Mouse (Mus musculus) liver, adult 2 months (tissue): ENCODE data around the gene Slc7a4. TPM values are rescaled to one million over a fixed set of nuclear protein-coding genes. Genes with fewer than 3 reads are reported as not detected.

Experiments
- DNase-seq: peaks from one replicate; pipeline ENCODE4 v3.0.0-alpha.2; 2011; ENCODE audit warnings: low read depth, low spot score; ENCODE audit errors: extremely low read depth
- H3K27ac ChIP-seq: fragments of 200-500 bp; replicated peaks from 2 replicates; pipeline ENCODE4 v1.5.1; 2012; ENCODE audit warnings: low read depth, mild to moderate bottlenecking, control low read depth, inconsistent platforms, low read length; ENCODE audit not compliant: insufficient read depth
- H3K27me3 ChIP-seq: fragments of 200-500 bp; 2 replicates; pipeline ENCODE4 v1.6.1; 2012; ENCODE audit warnings: mild to moderate bottlenecking, moderate library complexity, low read length, inconsistent platforms; ENCODE audit not compliant: control insufficient read depth, insufficient read depth
- H3K36me3 ChIP-seq: fragments of 200-500 bp; 2 replicates; pipeline ENCODE4 v1.6.1; 2012; ENCODE audit warnings: low read length, inconsistent platforms; ENCODE audit not compliant: control insufficient read depth, insufficient read depth
- H3K4me1 ChIP-seq: fragments of 200-500 bp; 2 replicates; pipeline ENCODE4 v1.6.1; 2011; ENCODE audit warnings: low read length; ENCODE audit not compliant: control insufficient read depth, insufficient read depth
- H3K4me3 ChIP-seq: fragments of 200-500 bp; 2 replicates; pipeline ENCODE4 v1.5.1; 2011; ENCODE audit warnings: low read depth, mild to moderate bottlenecking, control low read depth, low read length, moderate library complexity; ENCODE audit not compliant: insufficient read depth
- H3K79me2 ChIP-seq: fragments of 200-500 bp; 2 replicates; pipeline ENCODE4 v1.6.1; 2012; ENCODE audit warnings: inconsistent platforms, mild to moderate bottlenecking, low read length, moderate library complexity; ENCODE audit not compliant: control insufficient read depth, insufficient read depth
- H3K9ac ChIP-seq: fragments of 200-500 bp; 2 replicates; pipeline ENCODE4 v1.6.1; 2012; ENCODE audit warnings: low read depth, mild to moderate bottlenecking, control low read depth, inconsistent platforms, low read length
- CTCF ChIP-seq: fragments of 200-500 bp; IDR thresholded peaks from 2 replicates; pipeline ENCODE4 v1.5.1; 2011; ENCODE audit warnings: low read depth, low read length, control low read depth
- POLR2A ChIP-seq: fragments of 200-500 bp; IDR thresholded peaks from 2 replicates; pipeline ENCODE4 v1.6.1; 2011; ENCODE audit warnings: low read length, control low read depth; ENCODE audit not compliant: insufficient read depth; ENCODE audit errors: extremely low read depth
- WGBS: fragments of 180-500 bp; shearing (Covaris S2); methylation state at CpG from one replicate; pipeline ENCODE4 v1.1.7; 2018; 5-methylcytosine and 5-hydroxymethylcytosine counted together
- polyA plus RNA-seq: library from polyadenylated mRNA; depleted of rRNA; stranded (reverse); fragments of >200 nt; gene quantifications from 2 replicates; pipeline ENCODE4 v1.2.3, GENCODE M21; 2012; rRNA removed
- total RNA-seq: library from RNA; depleted of rRNA; stranded (reverse); fragments of >200 nt; gene quantifications from 2 replicates; pipeline ENCODE4 v1.2.3, GENCODE M21; 2014; rRNA removed

The Slc7a4 gene
- total RNA-seq (0.74 TPM in 2 replicates), polyA plus RNA-seq (1.9 and 5.3 TPM in 2 replicates)

DNA sequence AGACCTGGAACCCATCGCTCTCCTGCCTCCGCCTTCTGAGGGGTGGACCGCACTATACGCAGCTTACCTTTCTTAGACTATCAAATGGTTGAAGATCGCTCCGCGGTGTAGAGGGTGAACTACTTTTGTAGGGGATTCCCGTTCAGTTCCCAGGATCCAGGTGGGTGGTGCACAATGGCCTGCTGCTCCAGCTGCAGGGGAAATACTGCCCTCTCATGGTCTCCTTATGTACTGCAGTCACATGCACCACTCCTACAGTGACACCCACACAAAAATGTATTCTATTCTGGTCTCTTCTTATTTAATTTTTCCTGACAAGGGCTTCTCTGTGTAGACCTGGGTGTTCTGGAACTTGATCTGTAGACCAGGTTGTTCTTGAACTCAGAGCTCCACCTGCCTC lies at the start of gene Slc7a4:
Slc7a4 (minus strand) TSS at position 151 of the 400 bp plus-strand sequence.
- no peaks in the 10 kb centered on the region for H3K36me3 ChIP-seq
- no peaks in the 10 kb centered on the region for H3K79me2 ChIP-seq
- no peak within 1 kb of the TSS for H3K4me3 ChIP-seq
- H3K27ac ChIP-seq = no peak within 1 kb of the TSS
- H3K27me3 ChIP-seq = no peaks in the 10 kb centered on the region
- peak; percentile 81 for TF ChIP-seq CTCF
- no peak for TF ChIP-seq POLR2A
- DNase-seq = peak; percentile 18
- 39% methylated on average over 8 of the region's 8 CpGs for WGBS
- no peak within 1 kb of the TSS for H3K9ac ChIP-seq
- H3K4me1 ChIP-seq = no peaks in the 10 kb centered on the region

DNA sequence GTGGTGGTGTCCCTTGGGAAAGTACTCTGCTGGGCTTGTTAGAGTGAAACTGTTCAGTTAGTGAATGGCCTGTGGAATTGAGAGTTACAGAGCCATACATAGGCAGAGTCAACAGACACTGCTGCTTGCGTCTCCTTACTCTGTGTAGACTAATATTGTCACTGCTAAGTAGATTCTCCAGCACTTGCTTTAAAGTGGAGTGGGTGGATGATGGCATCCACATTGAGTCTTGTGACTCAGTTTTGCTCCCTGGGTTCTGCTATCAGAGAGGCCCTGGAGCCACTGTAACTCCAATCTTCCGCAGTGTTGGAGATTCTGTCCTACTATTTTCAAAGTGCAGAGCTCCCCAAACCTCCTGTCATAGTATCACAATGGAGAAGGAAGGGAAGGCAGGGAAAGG lies 49.6 kb upstream of the Slc7a4 start:
- H3K36me3 ChIP-seq = peaks cover 28% of the 10 kb centered on the region
- H3K27ac ChIP-seq = no peak overlapping the region
- WGBS = 98% methylated on average over 2 of the region's 2 CpGs

DNA sequence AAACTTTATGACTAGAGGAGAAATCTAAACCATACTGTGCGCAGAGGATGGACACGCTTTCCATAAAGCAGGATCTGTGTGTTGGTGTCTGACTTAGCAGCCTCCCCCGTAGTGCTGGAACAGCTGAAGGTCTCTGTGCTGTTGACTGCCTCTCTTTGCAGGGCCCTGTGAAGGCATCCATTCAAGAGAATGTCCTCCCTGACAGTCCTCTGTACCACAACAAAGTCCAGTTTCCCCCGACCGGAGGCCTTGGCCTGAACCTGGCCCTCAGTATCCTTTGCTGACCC lies 43.2 kb upstream of the Slc7a4 start:
- no peaks in the 10 kb centered on the region for H3K27me3 ChIP-seq
- H3K79me2 ChIP-seq = no peaks in the 10 kb centered on the region
- H3K4me1 ChIP-seq = no peaks in the 10 kb centered on the region
- DNase-seq = no peak
- no peak overlapping the region for H3K27ac ChIP-seq
- WGBS = 97% methylated on average over 5 of the region's 5 CpGs
- H3K36me3 ChIP-seq = peaks cover 35% of the 10 kb centered on the region
- H3K4me3 ChIP-seq = no peak overlapping the region
- TF ChIP-seq POLR2A (no peak), CTCF (no peak)
- no peak overlapping the region for H3K9ac ChIP-seq

More for the DNA sequence above, 49.6 kb upstream of the Slc7a4 start:
- no peak overlapping the region for H3K4me3 ChIP-seq
- no peaks in the 10 kb centered on the region for H3K4me1 ChIP-seq
- H3K9ac ChIP-seq = no peak overlapping the region
- H3K27me3 ChIP-seq = no peaks in the 10 kb centered on the region
- H3K79me2 ChIP-seq = no peaks in the 10 kb centered on the region
- no peak for TF ChIP-seq POLR2A
- no peak for TF ChIP-seq CTCF
- DNase-seq = no peak

DNA sequence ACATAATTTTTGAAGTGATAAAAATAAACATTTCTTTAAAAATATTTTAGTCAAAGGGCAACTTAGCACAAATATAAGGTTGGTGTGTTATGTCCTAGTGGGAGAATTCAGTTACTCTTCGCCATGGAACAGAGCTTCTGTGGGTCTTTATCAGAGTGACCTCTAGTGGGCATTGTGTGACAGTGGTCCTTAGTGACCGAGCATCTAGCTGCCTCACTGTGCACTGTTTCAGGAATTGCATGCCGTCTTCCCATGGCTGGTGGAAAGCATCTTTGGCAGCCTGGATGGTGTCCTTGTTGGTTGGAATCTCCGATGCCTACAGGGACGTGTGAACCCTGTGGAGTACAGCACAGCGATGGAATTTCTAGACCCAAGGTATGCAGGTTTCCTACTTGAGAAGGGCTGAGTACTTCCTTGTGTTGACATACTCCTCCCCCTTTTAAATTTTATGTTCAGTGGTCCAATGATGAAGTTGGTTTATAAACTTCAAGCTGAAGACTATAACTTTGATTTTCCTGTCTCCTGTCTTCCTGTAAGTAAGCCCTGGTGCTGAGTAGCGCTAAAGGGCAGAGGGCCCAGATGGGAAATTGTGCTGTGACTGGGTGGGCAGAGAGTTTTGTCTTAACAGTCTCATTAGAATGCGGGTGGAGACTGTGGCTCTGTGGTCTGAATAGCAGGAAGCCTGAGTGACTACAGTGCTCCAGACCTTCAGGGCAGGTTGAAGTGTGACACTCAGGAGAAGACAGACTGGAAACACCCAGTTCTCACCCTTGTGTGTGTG lies 42.7 kb upstream of the Slc7a4 start:
- H3K79me2 ChIP-seq = no peaks in the 10 kb centered on the region
- peaks cover 32% of the 10 kb centered on the region for H3K36me3 ChIP-seq
- no peak overlapping the region for H3K4me3 ChIP-seq
- 79% methylated on average over 8 of the region's 8 CpGs for WGBS
- H3K27ac ChIP-seq = no peak overlapping the region
- no peak overlapping the region for H3K9ac ChIP-seq
- no peaks in the 10 kb centered on the region for H3K4me1 ChIP-seq
- no peak for DNase-seq
- no peaks in the 10 kb centered on the region for H3K27me3 ChIP-seq
- TF ChIP-seq CTCF (peak; percentile 41; the same call in 1 of the 2 replicates), POLR2A (no peak)

DNA sequence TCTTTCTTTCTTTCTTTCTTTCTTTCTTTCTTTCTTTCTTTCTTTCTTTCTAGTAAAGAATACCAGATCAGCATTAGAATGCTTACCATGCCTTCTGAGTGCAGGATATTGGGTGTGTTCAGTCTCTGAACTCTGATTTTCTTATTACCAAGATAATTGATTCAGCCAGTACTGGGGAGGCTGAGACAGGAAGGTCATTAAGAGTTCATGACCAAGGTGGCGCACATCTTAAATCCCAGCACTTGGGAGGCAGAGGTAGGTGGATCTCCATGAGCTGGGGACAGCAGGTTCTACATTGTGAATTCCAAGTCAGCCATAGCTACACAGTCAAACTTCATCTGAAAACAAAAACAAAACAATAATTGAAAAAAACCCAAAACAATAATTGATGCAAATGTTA lies 38.9 kb upstream of the Slc7a4 start:
- no peak overlapping the region for H3K27ac ChIP-seq
- H3K27me3 ChIP-seq = no peaks in the 10 kb centered on the region
- no peak for DNase-seq
- WGBS = 100% methylated on average over 1 of the region's 1 CpGs
- H3K4me1 ChIP-seq = no peaks in the 10 kb centered on the region
- no peak overlapping the region for H3K9ac ChIP-seq
- H3K79me2 ChIP-seq = peaks cover 3% of the 10 kb centered on the region; the same call in 1 of the 2 replicates
- H3K4me3 ChIP-seq = no peak overlapping the region
- no peak for TF ChIP-seq CTCF
- no peak for TF ChIP-seq POLR2A
- peaks cover 10% of the 10 kb centered on the region; the same call in 1 of the 2 replicates for H3K36me3 ChIP-seq
